Mouse (Mus musculus) spleen, embryonic (tissue): ENCODE results near the gene Fbxl7.
"Not testable (repeated sequence)": the region's sequence is repeated elsewhere in the genome, so short reads cannot be mapped to it uniquely, and the experiment has no call there.

ENCODE experiments used
- CTCF ChIA-PET: fragments of 350-600 bp; sonication (Branson Sonifier 250); formaldehyde crosslinking; loops from one replicate; lab custom pipeline; 2022; lab: Charles Lee

Fbxl7 gene

GRCm38 (mm10) chr15:26812856-26813255, 82.5 kb downstream of the Fbxl7 start:
- CTCF ChIA-PET, result no interaction called here

GRCm38 (mm10) chr15:26809569-26809968, 85.8 kb downstream of the Fbxl7 start:
- CTCF ChIA-PET, result no interaction called here

GRCm38 (mm10) chr15:26804046-26804445, 91.3 kb downstream of the Fbxl7 start:
- CTCF ChIA-PET, result no interaction called here

- CTCF ChIA-PET, result no interaction called here
Observed at GRCm38 (mm10) chr15:26799457-26800021, 95.8 kb downstream of the Fbxl7 start.

GRCm38 (mm10) chr15:26795937-26796336, 99.4 kb downstream of the Fbxl7 start:
- CTCF ChIA-PET, result no interaction called here

GRCm38 (mm10) chr15:26795518-26795917, 99.9 kb downstream of the Fbxl7 start:
- CTCF ChIA-PET, result no interaction called here

GRCm38 (mm10) chr15:26787148-26787547, 108.2 kb downstream of the Fbxl7 start:
- CTCF ChIA-PET, result no interaction called here

- CTCF ChIA-PET, result no interaction called here
Observed at GRCm38 (mm10) chr15:26780557-26780956, 114.8 kb downstream of the Fbxl7 start.

- CTCF ChIA-PET, result no interaction called here
Observed at GRCm38 (mm10) chr15:26779129-26779528, 116.3 kb downstream of the Fbxl7 start.

- CTCF ChIA-PET, result no interaction called here
Observed at GRCm38 (mm10) chr15:26775720-26776119, 119.7 kb downstream of the Fbxl7 start.

GRCm38 (mm10) chr15:26774895-26775294, 120.5 kb downstream of the Fbxl7 start:
- CTCF ChIA-PET, result no interaction called here

GRCm38 (mm10) chr15:26761651-26762050, 133.7 kb downstream of the Fbxl7 start:
- CTCF ChIA-PET, result no interaction called here

- CTCF ChIA-PET, result no interaction called here
Observed at GRCm38 (mm10) chr15:26748484-26748883, 146.9 kb downstream of the Fbxl7 start.

GRCm38 (mm10) chr15:26732366-26732765, 163.0 kb downstream of the Fbxl7 start:
- CTCF ChIA-PET, result no interaction called here

GRCm38 (mm10) chr15:26730760-26731159, 164.6 kb downstream of the Fbxl7 start:
- CTCF ChIA-PET, result no interaction called here

GRCm38 (mm10) chr15:26729341-26729740, 166.0 kb downstream of the Fbxl7 start:
- CTCF ChIA-PET, result not testable (repeated sequence)

- CTCF ChIA-PET, result no interaction called here
Observed at GRCm38 (mm10) chr15:26718390-26719036, 176.9 kb downstream of the Fbxl7 start.

- CTCF ChIA-PET, result no interaction called here
Observed at GRCm38 (mm10) chr15:26717952-26718351, 177.4 kb downstream of the Fbxl7 start.

- CTCF ChIA-PET, result no interaction called here
Observed at GRCm38 (mm10) chr15:26716181-26716580, 179.2 kb downstream of the Fbxl7 start.

- CTCF ChIA-PET, result no interaction called here
Observed at GRCm38 (mm10) chr15:26715635-26716034, 179.7 kb downstream of the Fbxl7 start.

GRCm38 (mm10) chr15:26712271-26712670, 183.1 kb downstream of the Fbxl7 start:
- CTCF ChIA-PET, result no interaction called here

- CTCF ChIA-PET, result no interaction called here
Observed at GRCm38 (mm10) chr15:26704966-26705365, 190.4 kb downstream of the Fbxl7 start.

GRCm38 (mm10) chr15:26703156-26703840, 192.1 kb downstream of the Fbxl7 start:
- CTCF ChIA-PET, result no interaction called here
